Mouse (Mus musculus): ENCODE data around the gene Gm21885.

DNA sequence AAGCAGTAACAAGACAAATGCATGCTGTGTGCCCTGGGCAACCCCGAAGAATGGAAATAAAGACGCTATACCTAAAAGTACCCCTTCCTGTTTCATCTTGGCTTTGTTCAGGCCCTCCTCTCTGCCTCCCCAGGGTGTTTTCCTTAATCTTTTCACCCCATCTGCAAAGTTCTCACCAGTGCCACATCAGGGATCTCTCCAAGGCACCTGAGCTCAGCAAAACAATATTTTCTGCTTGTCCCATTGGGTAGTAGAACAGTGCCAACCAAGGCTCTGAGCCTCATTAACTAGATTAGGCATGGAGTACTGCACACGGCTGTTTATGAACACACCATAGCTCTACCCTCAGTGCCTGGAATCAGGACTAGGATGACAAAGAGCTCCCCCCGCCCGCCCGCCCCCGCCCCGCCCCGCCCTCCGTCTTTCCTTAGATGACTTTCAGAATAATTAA is 45.3 kb downstream of the Gm21885 start:
- no peak for TF ChIP-seq TAL1 (IDR thresholded peaks at IDR 0.05; ENCODE audit: low read length)
- TF ChIP-seq GATA1 (IDR thresholded peaks at IDR 0.05; ENCODE audit: low read length): no peak
